Mouse (Mus musculus) spleen, adult 2 months (tissue): ENCODE results near the gene Trpv1.

ENCODE experiments used
- CTCF ChIP-seq: fragments of 200-500 bp; IDR thresholded peaks from 2 replicates; pipeline ENCODE4 v1.5.1; 2011; ENCODE audit warnings: mild to moderate bottlenecking, inconsistent platforms; ENCODE audit not compliant: insufficient read depth, insufficient read length, insufficient replicate concordance; ENCODE audit errors: extremely low read depth
- POLR2A ChIP-seq: fragments of 200-500 bp; IDR thresholded peaks from 2 replicates; pipeline ENCODE4 v1.6.1; 2011; ENCODE audit warnings: low read depth, low read length, inconsistent platforms

DNA sequence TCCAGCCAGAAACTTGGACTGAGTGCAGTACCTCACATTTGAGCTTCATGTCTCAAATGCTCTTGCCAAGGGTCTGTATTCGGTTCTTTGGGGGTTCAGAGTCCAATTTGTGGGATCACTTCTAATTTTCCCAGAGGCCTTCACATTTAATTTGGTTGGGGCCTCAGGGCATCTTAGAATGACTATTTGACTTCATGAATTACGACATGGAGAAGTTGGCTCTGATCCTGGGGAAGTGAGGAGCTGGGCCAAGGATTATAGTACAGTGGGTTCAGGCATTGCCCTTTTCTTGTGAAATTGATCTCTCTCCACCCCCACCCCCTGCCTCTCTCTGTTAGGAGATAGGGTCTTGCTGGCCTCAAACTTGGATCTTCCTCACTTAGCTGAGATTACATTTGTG lies 33.1 kb upstream of the Trpv1 start:
- TF ChIP-seq POLR2A (no peak), CTCF (no peak)
